Mouse (Mus musculus) lung, postnatal 25 days (tissue): ENCODE measurements around the gene Stxbp3.

Experiments
- DNase-seq: peaks from one replicate; pipeline ENCODE4 v3.0.0; 2022; ENCODE audit warnings: low spot score

Gene Stxbp3

DNA sequence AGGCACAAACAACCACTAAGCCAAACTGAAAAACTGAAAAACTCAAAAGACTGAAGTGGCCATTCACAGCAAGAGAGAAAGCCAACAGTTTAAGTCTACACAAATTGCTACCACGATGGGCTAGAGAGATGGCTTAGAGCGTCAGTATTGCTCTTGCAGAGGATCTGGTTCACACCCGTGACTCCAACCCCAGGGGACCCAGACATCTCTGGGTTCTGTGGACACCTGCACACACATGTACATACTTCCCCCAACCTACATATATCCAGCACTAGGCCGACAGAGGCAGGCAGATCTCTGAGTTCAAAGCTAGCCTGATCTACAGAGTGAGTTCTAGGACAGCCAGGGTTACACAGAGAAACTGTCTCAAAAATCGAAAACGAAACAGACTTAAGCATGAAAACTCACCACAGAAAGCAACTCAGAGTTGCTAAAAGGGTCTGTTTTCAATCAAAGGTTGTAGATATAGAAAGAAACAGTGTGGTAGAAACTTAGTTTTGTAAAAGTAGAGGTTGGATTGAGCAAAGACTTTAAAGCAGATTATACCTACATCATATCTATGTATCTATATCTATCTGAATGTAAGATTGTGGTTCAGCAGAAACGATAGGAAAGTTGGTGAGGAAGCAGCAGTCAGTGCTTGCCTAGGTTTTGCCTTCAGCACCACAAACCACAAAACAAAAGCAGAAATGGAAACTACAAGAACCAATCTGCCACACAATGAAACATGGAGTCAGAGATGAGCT lies 44.6 kb downstream of the Stxbp3 start:
- no peak for DNase-seq

DNA sequence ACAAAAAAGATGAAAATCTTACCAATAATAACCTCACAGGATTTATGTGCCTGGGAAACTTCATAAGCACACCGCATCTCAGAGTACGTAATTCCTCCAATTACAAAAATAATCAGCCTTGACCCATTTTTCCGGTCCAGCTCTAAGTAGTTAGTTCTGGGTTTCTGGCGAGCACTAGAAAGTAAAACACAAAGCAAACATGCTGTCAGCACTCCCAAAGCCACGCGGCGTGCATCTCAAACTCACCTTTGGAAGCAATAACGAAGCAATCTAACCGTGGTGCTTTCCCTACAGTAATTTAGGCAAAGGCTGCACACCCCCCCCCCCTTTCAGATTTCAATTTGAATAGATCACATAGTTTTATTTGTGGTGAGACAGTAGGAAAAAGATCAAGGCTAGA lies 45.5 kb downstream of the Stxbp3 start:
- DNase-seq, result no peak

DNA sequence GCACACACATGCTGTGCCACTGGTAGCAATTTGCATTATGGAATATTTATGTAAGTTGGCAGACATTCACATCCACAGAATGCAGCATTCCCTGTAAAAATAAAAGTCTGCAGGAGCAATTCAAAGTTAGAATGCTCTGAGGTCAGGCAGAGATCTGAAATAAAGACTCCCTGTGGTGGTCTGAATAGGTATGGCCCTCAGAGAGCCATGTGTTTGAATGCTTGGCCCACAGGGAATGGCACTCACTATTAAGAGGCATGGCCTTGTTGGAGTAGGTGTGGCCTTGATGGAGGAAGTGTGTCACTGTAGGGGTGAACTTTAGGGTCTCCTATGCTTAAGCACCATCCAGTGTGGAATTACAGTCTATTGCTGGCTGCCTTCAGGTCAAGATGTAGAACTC lies 47.9 kb downstream of the Stxbp3 start:
- no peak for DNase-seq

DNA sequence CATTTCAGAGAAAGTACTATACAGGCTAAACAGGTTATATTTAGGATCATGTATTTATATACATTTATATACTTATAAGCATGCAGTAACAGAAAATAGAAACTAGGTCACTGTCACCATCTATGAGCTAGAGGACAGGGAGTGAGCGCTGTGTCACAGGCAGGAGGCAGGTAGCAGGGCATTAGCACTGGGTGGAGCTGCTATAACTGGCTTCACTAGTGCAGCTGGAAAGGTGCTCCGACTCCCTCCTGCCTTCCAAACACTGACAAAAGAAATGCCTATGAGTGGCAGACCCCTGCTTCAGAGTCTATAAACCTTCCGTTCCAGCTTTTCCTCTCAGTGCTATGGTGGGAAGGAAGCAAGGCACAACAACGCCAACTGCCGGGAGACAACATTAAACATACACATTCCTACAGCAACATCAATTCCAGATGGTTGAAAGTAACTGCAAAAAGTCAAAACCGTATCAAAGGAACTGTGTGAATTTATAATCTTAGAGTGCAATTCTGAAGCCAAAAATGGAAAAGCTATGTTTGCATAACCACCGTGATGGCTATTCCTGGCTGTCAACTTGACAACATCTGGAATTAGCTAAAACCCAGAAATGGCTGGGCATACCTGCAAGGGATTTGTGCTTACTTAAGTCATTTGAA lies 49.1 kb downstream of the Stxbp3 start:
- DNase-seq, result no peak

DNA sequence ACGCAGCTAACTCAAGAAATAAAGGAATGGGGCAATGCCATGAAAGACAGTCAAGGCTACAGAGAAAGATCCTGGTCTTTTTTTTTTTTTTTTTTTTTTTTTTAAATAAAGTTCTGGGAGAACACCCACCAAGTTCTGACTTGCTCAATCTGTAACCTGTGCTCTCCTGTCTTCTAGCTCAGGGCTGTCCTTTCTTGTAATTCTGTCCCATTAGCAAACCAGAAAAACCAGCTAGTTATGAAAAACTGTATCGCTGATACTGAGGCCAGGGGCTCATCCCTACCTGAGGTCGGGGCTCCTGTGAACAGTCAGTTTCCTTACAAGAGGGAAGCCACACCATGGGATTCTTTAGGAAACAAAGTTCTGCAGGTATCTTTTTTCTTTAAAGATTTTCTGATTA lies 49.8 kb downstream of the Stxbp3 start:
- no peak for DNase-seq

DNA sequence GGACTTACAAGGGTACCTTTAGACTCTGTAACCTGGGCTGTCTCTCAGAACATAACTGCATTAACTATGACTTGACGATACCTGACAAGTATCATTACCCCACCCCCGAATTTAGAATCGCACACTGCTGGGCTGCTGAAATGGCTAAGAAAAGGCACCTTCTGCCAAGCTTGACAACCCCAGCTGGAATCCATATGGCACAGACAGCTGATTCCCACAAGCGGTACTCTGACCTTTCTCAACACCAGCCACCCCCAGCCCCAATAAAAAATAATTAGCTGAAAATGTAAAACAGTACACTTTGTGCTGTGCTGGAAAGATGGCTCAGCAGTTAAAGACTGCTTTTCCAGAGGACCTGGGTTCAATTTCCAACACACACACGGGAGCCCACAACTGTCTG lies 51.0 kb downstream of the Stxbp3 start:
- no peak for DNase-seq

DNA sequence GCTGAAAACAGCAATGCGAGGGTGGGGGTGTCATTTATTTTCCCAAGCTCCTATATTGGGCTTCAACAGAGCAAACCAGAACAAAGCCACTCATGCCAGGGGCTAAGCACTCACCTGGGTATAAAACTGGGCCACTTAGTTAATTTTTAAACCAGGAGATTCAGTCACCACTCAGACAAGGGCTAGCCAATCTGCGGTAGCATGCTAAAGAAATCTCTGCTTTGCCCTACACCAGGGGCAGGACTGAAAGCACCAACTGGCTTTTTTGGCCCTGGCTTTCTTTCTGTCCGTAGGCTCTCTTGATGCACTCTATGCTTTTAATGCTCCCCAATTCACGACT lies 51.9 kb downstream of the Stxbp3 start:
- DNase-seq, result no peak

DNA sequence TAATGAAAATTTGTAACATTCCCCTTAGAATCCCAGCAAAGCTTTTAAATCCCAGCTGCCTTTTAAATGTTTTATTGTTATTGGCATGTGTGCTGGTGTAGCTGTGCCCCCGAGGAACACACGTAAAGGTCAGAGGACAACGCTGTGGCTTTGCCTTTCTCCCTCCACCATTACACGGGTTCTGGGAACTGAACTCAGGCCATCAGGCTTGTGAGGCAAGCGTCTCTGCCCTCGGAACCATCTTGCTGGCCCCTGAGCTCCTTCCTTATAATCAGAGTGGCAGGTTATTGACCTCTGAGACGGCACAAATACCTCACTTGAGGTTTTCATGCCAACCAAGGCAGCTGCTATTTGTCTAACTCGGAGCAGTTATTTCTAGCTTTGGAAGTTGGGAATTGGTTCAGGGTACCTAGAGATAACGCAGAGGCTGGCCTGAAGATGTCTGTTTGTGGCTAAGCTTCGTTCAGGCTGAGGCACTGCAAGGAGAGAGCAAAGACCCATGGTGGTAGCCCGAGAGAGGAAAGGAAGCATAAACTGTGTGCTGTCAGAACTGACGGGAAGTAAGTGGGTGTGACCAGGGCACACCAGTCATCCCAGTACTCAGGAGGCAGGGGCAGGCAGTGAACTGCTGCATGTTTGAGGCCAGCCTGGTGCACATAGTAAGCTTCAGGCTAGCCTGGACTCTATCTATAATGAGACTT lies 52.4 kb downstream of the Stxbp3 start:
- no peak for DNase-seq

DNA sequence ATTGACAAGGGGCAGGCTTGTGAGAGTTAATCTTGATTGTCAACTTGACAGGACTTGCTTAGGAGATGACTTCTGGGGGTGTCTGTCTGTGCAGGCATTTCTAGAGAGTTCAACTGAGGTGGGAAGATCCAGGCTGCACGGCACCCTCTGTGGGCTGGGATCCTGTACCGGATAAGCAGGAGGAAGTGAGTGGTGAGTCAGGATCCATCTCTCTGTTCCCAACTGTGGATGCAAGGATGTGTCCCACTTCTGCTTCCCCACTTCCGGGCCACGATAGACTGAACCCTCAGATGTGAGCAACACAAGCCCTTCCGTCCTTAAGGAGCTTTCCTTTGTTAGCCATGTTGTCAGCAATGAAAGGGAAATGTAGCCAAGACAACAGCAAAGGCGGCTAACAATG lies 53.8 kb downstream of the Stxbp3 start:
- DNase-seq, result no peak

DNA sequence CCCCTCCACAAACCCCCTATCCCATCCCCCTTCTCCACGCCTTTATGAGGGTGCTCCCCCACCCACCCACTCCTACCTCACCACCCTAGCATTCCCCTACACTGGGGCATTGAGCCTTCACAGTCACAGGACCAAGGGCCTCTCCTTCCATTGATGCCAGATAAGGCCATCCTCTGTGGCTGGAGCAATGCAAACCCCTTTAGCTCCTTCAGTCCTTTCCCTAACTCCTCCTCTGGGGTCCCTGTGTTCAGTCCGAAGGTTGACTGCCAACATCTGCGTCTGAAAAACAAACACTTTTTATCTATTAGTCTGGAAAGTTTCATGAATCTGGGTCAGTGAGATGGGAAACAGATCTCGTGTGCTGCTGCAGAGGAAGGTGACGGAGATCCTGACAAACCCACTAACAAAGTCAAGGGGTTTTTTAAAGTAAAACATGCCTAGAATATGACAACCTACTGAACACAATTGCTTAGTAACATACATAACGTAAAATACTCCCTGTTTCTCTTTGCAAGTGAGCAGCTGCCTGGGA lies 57.9 kb downstream of the Stxbp3 start:
- DNase-seq, result no peak

DNA sequence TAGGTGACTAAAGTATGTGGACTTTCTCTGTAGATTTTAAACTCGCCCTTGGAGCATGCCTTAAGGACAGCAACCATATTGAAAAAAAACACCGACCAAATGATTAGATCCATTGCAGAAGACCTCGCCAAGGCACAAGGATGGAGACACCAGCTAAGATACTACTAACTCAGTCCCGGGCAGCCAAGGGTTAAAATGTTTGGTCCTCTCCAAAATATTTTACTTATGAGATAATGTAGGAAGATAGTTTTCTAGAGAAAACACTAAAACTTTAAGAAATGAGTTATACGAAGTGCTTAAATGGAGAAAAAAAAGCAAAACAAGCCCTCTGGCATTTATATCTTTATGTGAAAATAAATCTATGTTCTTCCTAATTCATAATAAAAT lies 58.4 kb downstream of the Stxbp3 start:
- DNase-seq, result no peak

DNA sequence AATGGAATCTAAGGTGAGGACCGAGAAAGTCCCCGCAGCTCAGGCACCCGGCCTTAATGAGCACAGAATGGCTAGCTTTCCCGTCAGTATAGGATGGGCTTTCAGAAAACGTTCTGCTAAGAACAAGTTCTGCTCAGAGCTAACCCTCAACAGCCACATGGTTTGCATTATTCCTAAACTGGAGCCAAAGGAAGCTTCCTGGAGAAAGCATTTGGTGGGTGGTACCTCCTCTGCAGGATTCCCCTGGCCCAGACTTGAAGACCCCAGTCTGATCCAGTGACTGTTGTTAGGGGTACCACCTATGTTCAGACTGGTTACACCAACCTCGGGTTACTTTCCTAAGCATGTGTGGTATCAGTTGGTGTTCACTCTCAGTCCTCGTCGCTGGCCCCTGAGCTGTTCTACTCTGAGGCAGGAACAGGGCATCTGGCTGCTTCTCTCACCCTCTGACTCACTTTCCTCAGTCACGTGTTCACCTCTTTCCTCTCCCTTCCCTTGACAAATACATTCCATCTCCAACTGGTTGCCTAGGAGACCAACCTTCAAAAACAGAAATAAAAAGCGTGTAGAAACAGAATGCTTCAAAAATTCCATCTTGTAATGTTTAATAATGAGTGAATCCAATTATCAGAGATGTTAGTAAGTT lies 59.0 kb downstream of the Stxbp3 start:
- DNase-seq, result peak; percentile 67

DNA sequence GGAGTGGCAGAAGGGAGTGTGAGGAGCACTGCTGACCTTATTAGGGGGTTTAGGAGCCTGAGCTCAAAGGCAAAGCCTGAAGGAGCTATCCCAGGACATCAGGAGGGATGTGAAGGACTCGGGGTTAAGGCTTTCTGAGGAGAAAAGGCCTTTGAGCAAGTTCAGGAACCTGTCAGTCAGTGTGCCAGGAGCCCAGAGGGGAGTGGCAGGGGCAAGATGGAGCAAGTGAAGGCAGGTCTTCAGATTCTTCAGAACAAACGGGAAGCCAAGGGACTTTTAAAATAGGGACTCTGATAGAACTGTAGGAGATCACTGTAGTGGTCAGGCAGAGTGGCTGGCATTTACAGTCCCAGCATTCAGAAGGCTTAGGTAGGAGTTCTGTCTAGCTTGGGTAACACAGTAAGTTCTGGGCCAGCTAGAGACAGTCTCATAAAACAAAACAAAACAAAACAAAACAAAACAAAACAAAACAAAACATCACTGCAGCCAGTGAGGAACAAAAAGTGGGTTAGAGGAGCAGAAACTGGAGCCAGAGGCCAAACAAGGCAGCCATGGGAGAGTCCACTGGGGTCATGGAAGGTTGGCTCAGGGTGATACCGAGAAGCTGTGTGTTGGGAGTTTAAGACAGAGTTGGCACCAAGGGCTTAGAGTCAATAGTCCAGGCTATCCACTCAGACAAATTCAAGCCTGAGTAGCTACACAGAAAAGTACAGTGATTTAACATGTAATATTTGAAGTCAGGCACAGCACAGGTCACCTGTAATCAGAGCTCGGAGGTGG lies 61.4 kb downstream of the Stxbp3 start:
- DNase-seq, result no peak

DNA sequence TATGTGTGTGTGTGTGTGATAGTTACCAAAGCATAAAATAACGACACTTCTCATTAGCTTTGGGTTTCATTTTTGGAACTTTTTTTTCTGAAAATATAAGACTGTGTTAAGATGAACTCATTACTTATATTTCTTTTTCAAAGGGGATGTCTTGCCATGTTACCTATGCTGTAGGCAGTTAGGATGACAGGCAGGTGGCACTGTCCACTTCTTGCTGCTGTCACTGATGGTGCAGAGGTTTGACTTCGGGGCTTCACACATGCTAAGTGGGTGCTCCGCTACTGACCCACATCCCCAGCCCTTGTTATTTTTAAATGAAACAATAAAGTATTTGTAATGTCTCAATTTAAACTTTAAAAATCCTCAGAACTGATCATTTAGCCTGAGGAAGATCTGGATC lies 67.5 kb downstream of the Stxbp3 start:
- DNase-seq, result no peak

DNA sequence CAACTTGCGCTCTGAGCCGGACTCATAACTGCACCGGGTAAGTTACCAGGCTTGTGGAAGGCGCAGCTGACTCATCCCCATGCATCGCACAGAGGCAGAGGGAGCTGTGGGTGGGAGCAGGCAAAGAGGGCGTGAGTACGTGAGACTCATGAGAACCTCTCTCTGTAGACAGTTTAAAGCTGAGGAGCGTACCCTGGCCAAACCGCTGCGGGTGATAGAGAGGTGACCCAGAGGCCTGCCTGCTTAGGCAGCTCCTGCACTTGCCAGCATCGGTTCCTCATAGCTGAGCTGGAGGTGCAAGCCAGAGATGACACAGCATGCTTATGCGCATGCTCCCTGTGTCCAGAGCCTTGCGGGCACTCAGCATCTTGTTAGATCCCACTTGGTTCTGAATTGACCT lies 68.1 kb downstream of the Stxbp3 start:
- peak; percentile 18 for DNase-seq

DNA sequence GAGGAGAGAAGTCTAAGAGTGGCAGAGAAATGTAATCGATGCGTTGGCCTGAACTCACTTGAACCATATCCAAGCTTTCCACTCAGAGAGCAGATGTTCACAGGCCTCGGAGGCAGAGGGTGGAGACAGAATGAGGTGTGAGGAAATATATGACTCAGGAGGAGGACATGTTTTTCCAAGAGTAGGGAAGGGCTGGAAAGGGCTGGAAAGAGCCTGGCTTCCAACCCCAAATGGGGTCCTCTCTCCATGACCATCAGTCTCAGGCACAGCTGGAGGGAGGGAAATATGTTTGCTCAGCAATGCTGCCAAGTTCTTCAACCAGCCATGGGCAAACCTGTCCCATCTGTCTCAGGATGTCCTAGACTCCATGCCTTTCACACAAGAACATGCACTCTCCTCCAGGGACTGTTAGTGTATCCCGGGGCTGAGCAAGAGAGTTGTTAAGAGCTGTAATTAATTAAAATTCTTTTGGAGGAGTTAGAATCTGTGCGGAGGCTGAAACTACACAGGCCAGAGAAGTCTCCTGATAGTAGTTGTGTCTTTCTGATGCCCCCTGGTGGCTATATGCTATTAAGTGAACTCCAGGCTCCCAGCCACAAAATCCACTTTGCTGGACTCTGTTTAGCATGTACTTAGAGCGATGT lies 69.5 kb downstream of the Stxbp3 start:
- peak; percentile 82 for DNase-seq

DNA sequence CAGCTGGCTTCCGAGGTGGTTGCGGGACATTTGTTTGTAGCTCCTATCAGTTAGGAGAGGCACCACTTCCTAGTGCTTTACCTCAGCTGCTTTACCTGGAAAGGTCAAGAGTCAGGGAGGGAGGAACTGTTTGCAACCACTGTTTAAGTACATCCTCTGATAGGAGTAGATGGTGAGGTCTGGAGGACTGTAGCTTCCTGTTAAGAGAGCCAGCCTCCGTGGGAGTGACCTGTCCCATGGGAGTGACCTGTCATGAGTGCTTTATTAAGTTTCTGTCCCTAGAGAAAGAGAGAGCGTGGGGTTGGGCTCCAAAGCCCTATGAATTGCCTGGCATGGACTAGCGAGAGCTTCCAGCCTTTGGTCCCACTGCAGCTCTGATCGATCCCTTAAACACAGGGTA lies 70.8 kb downstream of the Stxbp3 start:
- DNase-seq, result peak; percentile 16

DNA sequence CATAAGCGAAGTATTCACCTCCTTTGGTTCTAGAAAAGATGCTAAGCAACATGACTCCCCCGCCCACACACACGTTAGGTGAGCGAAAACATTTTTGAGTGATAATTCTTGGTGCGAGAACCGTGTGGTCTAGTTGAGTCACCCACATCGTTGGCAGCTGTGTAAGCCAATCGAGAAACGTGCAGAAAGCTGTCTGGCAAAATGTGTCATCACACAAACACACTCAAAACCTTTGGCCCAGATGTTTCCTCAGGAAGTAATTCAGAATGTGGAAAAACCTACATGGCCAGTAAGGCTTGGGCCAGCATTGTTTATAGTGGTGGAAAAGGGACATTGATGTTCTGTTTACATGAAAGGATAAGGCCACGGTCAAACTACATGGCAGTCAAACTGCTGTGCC lies 72.9 kb downstream of the Stxbp3 start:
- no peak for DNase-seq

DNA sequence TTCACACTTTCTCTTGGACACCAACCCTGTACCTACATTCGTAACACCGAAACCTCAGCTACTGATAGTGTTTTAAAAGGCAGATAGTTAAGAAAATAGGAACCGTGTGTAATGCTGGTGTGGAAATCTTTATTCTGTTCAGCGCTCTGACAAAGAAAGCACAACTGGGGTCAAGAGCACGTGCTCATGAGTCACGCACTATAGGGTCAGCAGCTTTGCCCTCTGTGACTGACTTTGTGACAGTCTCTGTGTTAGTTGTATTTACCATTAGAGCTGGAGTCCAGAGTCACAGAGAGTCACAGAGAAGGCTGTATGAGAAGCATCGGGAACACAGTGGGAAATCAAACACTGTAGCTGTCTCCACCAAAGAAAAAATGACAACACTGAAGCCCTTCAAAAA lies 73.4 kb downstream of the Stxbp3 start:
- no peak for DNase-seq

DNA sequence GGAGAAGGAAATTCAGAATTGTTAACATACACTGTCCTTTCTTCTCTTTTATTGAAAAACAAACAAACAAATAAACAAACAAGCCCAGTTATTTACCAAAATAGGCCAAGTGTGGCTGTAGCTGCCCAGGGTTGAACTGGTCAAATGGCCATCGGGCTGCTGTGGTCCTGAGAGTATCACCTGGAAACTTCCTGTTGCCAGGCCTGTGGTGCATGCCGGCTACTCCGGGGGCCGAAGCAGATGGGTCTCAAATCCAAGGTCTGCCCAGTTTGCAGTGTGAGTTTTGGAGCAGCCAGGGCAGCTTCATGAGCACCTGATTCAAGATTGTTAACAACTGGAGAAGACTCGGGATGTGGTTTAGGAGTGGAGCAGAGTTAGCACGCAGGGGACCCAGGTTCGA lies 74.8 kb downstream of the Stxbp3 start:
- no peak for DNase-seq

DNA sequence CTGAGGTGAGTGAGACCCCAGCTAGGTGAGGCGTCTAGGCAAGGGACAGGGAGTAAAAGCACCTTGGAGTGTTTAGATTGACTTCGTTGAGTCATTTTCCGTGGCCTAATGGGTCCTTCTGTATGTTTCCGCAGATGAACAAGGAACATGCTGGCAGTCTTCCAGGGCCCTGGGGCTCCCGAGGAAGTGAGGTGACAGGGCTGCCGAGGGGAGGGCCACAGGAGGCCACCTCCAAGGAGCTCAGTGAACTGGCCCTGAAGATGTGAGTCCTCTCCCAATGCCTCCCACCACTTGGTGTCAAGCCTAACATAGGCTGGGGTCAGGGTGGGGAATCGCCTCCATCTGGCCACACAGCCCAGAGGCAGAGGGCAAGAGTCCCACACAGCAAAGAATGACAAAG lies 75.3 kb downstream of the Stxbp3 start:
- no peak for DNase-seq

DNA sequence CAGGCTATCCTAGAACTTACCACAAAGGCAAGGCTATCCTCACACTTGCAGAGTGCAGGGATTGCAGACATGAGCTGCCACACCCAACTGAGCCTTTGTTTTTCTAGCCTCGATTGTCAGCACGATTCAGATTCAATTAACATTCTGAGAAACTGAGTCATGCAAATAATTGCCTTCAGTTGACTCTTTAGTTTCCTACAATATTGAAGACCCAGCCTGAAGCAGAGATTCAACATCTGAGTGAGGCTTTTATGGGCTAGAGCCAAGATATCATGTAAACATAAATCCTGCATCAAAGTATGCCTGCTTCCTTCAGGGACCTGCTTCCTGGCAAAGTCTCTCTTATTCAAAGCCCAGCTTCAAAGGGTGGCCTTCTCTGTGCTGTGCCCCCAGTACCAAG lies 76.6 kb downstream of the Stxbp3 start:
- no peak for DNase-seq
